Mouse (Mus musculus) E14TG2a.4 (cell line): ENCODE measurements around the gene Ccdc60.

ENCODE experiments used
- CTCF ChIP-seq: conservative IDR thresholded peaks from 2 replicates; pipeline ENCODE4 v1.5.1; 2014; ENCODE audit warnings: low read length
- NANOG ChIP-seq: IDR thresholded peaks from 2 replicates; pipeline ENCODE4 v1.6.1; 2014; ENCODE audit warnings: borderline replicate concordance, low read length, mixed read lengths
- POU5F1 ChIP-seq: IDR thresholded peaks from 2 replicates; pipeline ENCODE4 v1.6.1; 2014; ENCODE audit warnings: low read length, borderline replicate concordance

DNA sequence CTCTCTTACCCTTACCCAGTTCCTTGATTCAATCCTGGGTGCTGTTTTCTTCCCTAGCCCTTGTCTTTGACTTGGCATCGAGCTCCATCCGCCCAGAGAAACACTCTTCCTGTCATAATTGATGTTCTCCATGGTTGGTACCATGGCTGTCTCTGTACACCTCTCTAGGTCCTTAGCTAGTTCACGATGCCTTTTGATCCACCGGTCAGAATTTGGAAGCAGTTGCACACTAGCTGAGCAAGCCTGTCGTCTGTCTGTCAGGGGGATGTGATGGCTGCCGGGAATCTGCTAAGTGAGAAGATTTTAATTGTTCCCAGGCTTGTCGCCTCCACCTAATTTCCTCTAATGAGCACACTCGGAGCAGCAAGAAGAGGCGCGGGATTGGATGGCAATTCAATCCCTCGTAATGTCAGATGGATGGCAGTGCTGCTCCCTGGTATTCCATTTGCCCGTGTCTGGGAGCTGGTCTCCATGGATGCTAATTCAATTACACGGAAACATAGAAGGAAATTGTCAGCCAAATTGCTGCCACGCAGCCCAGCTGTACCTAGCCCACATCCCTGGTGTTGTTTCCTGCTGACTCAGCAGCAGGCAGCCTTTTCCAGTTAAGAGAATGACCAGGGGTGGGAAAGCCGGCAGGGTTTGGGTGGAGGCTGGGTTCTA is 33.7 kb upstream of the Ccdc60 start:
- TF ChIP-seq CTCF: no peak
- TF ChIP-seq POU5F1: no peak
- TF ChIP-seq NANOG: no peak
